Mouse (Mus musculus) heart, embryonic 16.5 days (tissue): ENCODE measurements around the gene Stx7. TPM values are rescaled to one million over a fixed set of nuclear protein-coding genes. Genes with fewer than 3 reads are reported as not detected.

Source experiments
- ATAC-seq: fragments of 200-750 bp; cut with Nextera tagmentation; replicated peaks from 2 replicates; pipeline ENCODE4 v1.8.0; 2017; ENCODE audit warnings: moderate number of reproducible peaks; ENCODE audit not compliant: insufficient read depth, low FRiP score; ENCODE audit errors: extremely low read depth
- H3K27ac ChIP-seq: fragments of 300-500 bp; sonication (generic); 2 replicates; pipeline ENCODE4 v1.5.1; 2014; ENCODE audit warnings: mild to moderate bottlenecking, low read length, control low read depth, moderate library complexity
- H3K27me3 ChIP-seq: fragments of 300-500 bp; sonication (generic); 2 replicates; pipeline ENCODE4 v1.6.1; 2014; ENCODE audit warnings: low read length, mixed read lengths; ENCODE audit not compliant: control insufficient read depth, insufficient read depth
- H3K36me3 ChIP-seq: fragments of 300-500 bp; sonication (generic); 2 replicates; pipeline ENCODE4 v1.6.1; 2014; ENCODE audit not compliant: control insufficient read depth, insufficient read depth
- H3K4me1 ChIP-seq: fragments of 300-500 bp; sonication (generic); 2 replicates; pipeline ENCODE4 v1.6.1; 2014; ENCODE audit warnings: low read length, mixed read lengths; ENCODE audit not compliant: control insufficient read depth, insufficient read depth
- H3K4me2 ChIP-seq: fragments of 300-500 bp; sonication (generic); 2 replicates; pipeline ENCODE4 v1.6.1; 2014; ENCODE audit warnings: low read depth, mild to moderate bottlenecking, control low read depth, low read length
- H3K4me3 ChIP-seq: fragments of 300-500 bp; sonication (generic); 2 replicates; pipeline ENCODE4 v1.5.1; 2014; ENCODE audit warnings: mild to moderate bottlenecking, control low read depth, low read length
- H3K9ac ChIP-seq: fragments of 300-500 bp; sonication (generic); 2 replicates; pipeline ENCODE4 v1.6.1; 2014; ENCODE audit warnings: low read length, control low read depth
- H3K9me3 ChIP-seq: fragments of 300-500 bp; sonication (generic); replicated peaks from 2 replicates; pipeline ENCODE4 v1.6.1; 2016; ENCODE audit warnings: low read length; ENCODE audit not compliant: control insufficient read depth
- WGBS: fragments of 180-500 bp; shearing (Covaris S2); extraction: QIAGEN DNeasy Blood & Tissue Kit; methylation state at CpG from one replicate; pipeline ENCODE4 v1.1.7; 2014; 5-methylcytosine and 5-hydroxymethylcytosine counted together
- polyA plus RNA-seq: library from polyadenylated mRNA; unstranded; fragments of >200 nt; fragmentation: Nextera tagmentation; extraction: Ambion mirVana; gene quantifications from 2 replicates; pipeline ENCODE4 v1.2.1, GENCODE M21; 2015

Gene Stx7
- polyA plus RNA-seq, 1 experiment from 2014 or later: 79.4 TPM

GRCm38 (mm10) chr10:24224591-24224990 is 75.5 kb downstream of the Stx7 start:
- Histone ChIP-seq H3K27ac (no peak overlapping the region), H3K9ac (no peak overlapping the region), H3K4me2 (no peak overlapping the region), H3K36me3 (no peaks in the 10 kb centered on the region), H3K4me1 (peaks cover 9% of the 10 kb centered on the region; the same call in 1 of the 2 replicates), H3K9me3 (no peaks in the 10 kb centered on the region), H3K27me3 (peaks cover 35% of the 10 kb centered on the region), H3K4me3 (no peak overlapping the region)
- 28% methylated on average over 8 of the region's 8 CpGs for WGBS
- no peak for ATAC-seq

DNA sequence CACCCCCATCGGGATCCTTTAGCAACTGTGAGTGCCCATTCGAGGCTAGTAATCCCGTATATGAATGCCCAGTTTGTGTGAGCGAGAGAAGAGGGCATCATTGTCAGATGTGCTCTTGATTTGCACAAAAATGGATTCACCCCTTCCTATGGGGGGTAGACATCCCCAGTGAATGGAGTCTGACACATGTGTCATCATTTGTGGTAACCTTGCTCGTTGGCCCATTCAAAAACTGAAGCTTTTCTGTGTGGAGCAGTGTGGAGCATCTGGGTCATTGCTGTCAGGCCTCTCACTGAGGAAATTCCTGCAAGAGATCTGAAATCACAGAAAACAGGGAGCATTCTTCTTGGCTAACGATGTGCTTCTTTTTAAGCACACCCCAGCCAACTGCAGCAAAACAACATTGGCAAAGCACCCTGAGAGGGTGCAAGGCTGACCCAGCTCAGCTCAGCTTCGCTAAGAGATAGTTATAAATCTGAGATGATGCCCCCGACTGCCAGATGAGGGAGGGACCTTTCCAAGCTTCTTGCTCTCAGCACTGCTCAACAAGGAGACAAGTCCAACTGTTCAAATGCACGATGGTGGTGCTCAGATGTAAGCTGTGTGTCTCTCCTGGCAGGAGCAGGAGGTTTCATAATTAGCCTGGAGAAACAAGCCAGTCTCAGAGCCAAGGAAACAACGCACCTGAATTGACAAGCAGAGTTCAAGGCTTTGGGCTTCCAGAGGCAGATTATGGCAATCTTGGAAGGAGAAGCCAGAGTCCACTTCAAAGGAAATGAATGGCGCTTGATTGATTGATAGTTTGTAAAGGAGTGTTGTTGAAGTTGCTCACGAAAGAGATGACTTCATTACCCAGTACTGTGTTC is 79.4 kb downstream of the Stx7 start:
- no peak overlapping the region for H3K4me3 ChIP-seq
- H3K4me2 ChIP-seq: no peak overlapping the region
- peaks cover 15% of the 10 kb centered on the region for H3K27me3 ChIP-seq
- H3K36me3 ChIP-seq: no peaks in the 10 kb centered on the region
- H3K4me1 ChIP-seq: peaks cover 2% of the 10 kb centered on the region; the same call in 1 of the 2 replicates
- no peak overlapping the region for H3K9ac ChIP-seq
- 63% methylated on average over 12 of the region's 12 CpGs for WGBS
- no peaks in the 10 kb centered on the region for H3K9me3 ChIP-seq
- ATAC-seq: no peak
- no peak overlapping the region for H3K27ac ChIP-seq

GRCm38 (mm10) chr10:24232281-24232680 is 83.2 kb downstream of the Stx7 start:
- H3K4me1 ChIP-seq: no peaks in the 10 kb centered on the region
- no peak overlapping the region for H3K4me3 ChIP-seq
- H3K4me2 ChIP-seq: no peak overlapping the region
- no peak for ATAC-seq
- H3K9ac ChIP-seq: no peak overlapping the region
- H3K36me3 ChIP-seq: no peaks in the 10 kb centered on the region
- H3K9me3 ChIP-seq: no peaks in the 10 kb centered on the region
- whole genome bisulfite sequencing: 69% methylated on average over 4 of the region's 4 CpGs
- H3K27me3 ChIP-seq: no peaks in the 10 kb centered on the region
- no peak overlapping the region for H3K27ac ChIP-seq

GRCm38 (mm10) chr10:24235426-24236283 is 86.6 kb downstream of the Stx7 start:
- no peak overlapping the region for H3K9ac ChIP-seq
- peaks cover 6% of the 10 kb centered on the region for H3K9me3 ChIP-seq
- H3K4me3 ChIP-seq: no peak overlapping the region
- ATAC-seq: no peak
- H3K27me3 ChIP-seq: no peaks in the 10 kb centered on the region
- no peaks in the 10 kb centered on the region for H3K36me3 ChIP-seq
- no peaks in the 10 kb centered on the region for H3K4me1 ChIP-seq
- H3K4me2 ChIP-seq: no peak overlapping the region
- H3K27ac ChIP-seq: no peak overlapping the region
- 68% methylated on average over 23 of the region's 23 CpGs for WGBS

Other genes starting within 250 kb of the Stx7 start
- gene Taar1, start 228.9 kb upstream of the Stx7 start, polyA plus RNA-seq: not detected in 2 replicates
- gene Taar2, start 210.7 kb upstream of the Stx7 start, polyA plus RNA-seq: not detected in 2 replicates
- gene Taar3, start 199.7 kb upstream of the Stx7 start, polyA plus RNA-seq: not detected in 2 replicates
- gene Taar4, start 188.8 kb upstream of the Stx7 start, polyA plus RNA-seq: not detected in 2 replicates
- gene Taar5, start 178.6 kb upstream of the Stx7 start, polyA plus RNA-seq: not detected in 2 replicates
- not detected in 2 replicates for gene Taar6, start 163.7 kb upstream of the Stx7 start, polyA plus RNA-seq
- not detected in 2 replicates for gene Taar7a, start 155.8 kb upstream of the Stx7 start, polyA plus RNA-seq
- gene Taar7b, start 149.4 kb upstream of the Stx7 start, polyA plus RNA-seq: not detected in 2 replicates
- not detected in 2 replicates for gene Taar7d, start 122.1 kb upstream of the Stx7 start, polyA plus RNA-seq
- not detected in 2 replicates for gene Taar7e, start 111.7 kb upstream of the Stx7 start, polyA plus RNA-seq
- not detected in 2 replicates for gene Taar7f, start 99.8 kb upstream of the Stx7 start, polyA plus RNA-seq
- not detected in 2 replicates for gene Taar8a, start 72.8 kb upstream of the Stx7 start, polyA plus RNA-seq
- gene Taar8b, start 57.0 kb upstream of the Stx7 start, polyA plus RNA-seq: not detected in 2 replicates
- not detected in 2 replicates for gene Taar8c, start 47.4 kb upstream of the Stx7 start, polyA plus RNA-seq
- not detected in 2 replicates for gene Taar9, start 39.8 kb upstream of the Stx7 start, polyA plus RNA-seq
- gene Moxd1, start 74.2 kb downstream of the Stx7 start, polyA plus RNA-seq: 9.2 and 11.1 TPM in 2 replicates